Mouse (Mus musculus): Measurements from ENCODE around the gene Actn1.
A peak's percentile ranks its signal among the peaks of the same experiment; 100 is the strongest.
"Not testable (repeated sequence)": the region's sequence is repeated elsewhere in the genome, so short reads cannot be mapped to it uniquely, and the experiment has no call there.

The Actn1 gene

GRCm38 (mm10) chr12:80260056-80260743 is at the start of gene Actn1:
TSS of gene Actn1 (minus strand) at chr12:80260371.
- no peak for DNase-seq (ENCODE audit: low read depth, low spot score)

- DNase-seq (ENCODE audit: low read depth, low spot score), result no peak
These were observed 47.4 kb upstream of the Actn1 start for GRCm38 (mm10) chr12:80307556-80307955.

GRCm38 (mm10) chr12:80304518-80304917 is 44.3 kb upstream of the Actn1 start:
- DNase-seq (ENCODE audit: low read depth, low spot score), result no peak

GRCm38 (mm10) chr12:80300833-80301456 is 40.8 kb upstream of the Actn1 start:
- DNase-seq (ENCODE audit: low read depth, low spot score), result no peak

GRCm38 (mm10) chr12:80298714-80299113 is 38.5 kb upstream of the Actn1 start:
- no peak for DNase-seq (ENCODE audit: low read depth, low spot score)

- DNase-seq (ENCODE audit: low read depth, low spot score), result no peak
These were observed 31.8 kb upstream of the Actn1 start for GRCm38 (mm10) chr12:80291895-80292435.

- no peak for DNase-seq (ENCODE audit: low read depth, low spot score)
These were observed 30.8 kb upstream of the Actn1 start for GRCm38 (mm10) chr12:80290964-80291363.

- DNase-seq (ENCODE audit: low read depth, low spot score), result no peak
These were observed 30.3 kb upstream of the Actn1 start for GRCm38 (mm10) chr12:80290483-80290882.

GRCm38 (mm10) chr12:80289722-80290121 is 29.6 kb upstream of the Actn1 start:
- no peak for DNase-seq (ENCODE audit: low read depth, low spot score)

GRCm38 (mm10) chr12:80285890-80286289 is 25.7 kb upstream of the Actn1 start:
- DNase-seq (ENCODE audit: low read depth, low spot score), result no peak

- DNase-seq (ENCODE audit: low read depth, low spot score), result peak; percentile 4
These were observed 24.1 kb upstream of the Actn1 start for GRCm38 (mm10) chr12:80284251-80284650.

GRCm38 (mm10) chr12:80278866-80279265 is 18.7 kb upstream of the Actn1 start:
- DNase-seq (ENCODE audit: low read depth, low spot score), result no peak

- no peak for DNase-seq (ENCODE audit: low read depth, low spot score)
These were observed 17.3 kb upstream of the Actn1 start for GRCm38 (mm10) chr12:80277428-80277827.

GRCm38 (mm10) chr12:80275187-80275820 is 15.1 kb upstream of the Actn1 start:
- no peak for DNase-seq (ENCODE audit: low read depth, low spot score)

GRCm38 (mm10) chr12:80273020-80273686 is 13.0 kb upstream of the Actn1 start:
- DNase-seq (ENCODE audit: low read depth, low spot score), result no peak

- no peak for DNase-seq (ENCODE audit: low read depth, low spot score)
These were observed 11.6 kb upstream of the Actn1 start for GRCm38 (mm10) chr12:80271806-80272205.

GRCm38 (mm10) chr12:80270924-80271323 is 10.8 kb upstream of the Actn1 start:
- DNase-seq (ENCODE audit: low read depth, low spot score), result no peak

- DNase-seq (ENCODE audit: low read depth, low spot score), result no peak
These were observed 9.1 kb upstream of the Actn1 start for GRCm38 (mm10) chr12:80269303-80269702.

- DNase-seq (ENCODE audit: low read depth, low spot score), result no peak
These were observed 7.8 kb upstream of the Actn1 start for GRCm38 (mm10) chr12:80267962-80268361.

- DNase-seq (ENCODE audit: low read depth, low spot score), result not testable (repeated sequence)
These were observed 4.2 kb upstream of the Actn1 start for GRCm38 (mm10) chr12:80264388-80264787.

- no peak for DNase-seq (ENCODE audit: low read depth, low spot score)
These were observed 849 bp upstream of the Actn1 start for GRCm38 (mm10) chr12:80260744-80261695.
